Mouse (Mus musculus) right cerebral cortex, adult 2 months (tissue): ENCODE results near the gene Il10.

Source experiments
- DNase-seq, 2 experiments: peaks; one replicate each; pipeline ENCODE4 v3.0.0; 2021 to 2022; ENCODE audit warnings: low spot score in 2 of 2

Il10 gene

DNA sequence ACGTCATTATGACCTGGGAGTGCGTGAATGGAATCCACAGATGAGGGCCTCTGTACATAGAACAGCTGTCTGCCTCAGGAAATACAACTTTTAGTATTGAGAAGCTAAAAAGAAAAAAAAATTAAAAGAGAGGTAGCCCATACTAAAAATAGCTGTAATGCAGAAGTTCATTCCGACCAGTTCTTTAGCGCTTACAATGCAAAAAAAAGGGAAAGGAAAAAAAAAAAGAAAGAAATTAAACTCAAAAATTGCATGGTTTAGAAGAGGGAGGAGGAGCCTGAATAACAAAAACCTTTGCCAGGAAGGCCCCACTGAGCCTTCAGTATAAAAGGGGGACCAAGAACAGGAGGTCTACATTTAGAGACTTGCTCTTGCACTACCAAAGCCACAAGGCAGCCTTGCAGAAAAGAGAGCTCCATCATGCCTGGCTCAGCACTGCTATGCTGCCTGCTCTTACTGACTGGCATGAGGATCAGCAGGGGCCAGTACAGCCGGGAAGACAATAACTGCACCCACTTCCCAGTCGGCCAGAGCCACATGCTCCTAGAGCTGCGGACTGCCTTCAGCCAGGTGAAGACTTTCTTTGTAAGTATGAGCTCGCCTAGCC lies at the start of gene Il10:
Gene Il10 (plus strand): TSS at position 354 of the 607 bp plus-strand sequence.
- no peak for DNase-seq

DNA sequence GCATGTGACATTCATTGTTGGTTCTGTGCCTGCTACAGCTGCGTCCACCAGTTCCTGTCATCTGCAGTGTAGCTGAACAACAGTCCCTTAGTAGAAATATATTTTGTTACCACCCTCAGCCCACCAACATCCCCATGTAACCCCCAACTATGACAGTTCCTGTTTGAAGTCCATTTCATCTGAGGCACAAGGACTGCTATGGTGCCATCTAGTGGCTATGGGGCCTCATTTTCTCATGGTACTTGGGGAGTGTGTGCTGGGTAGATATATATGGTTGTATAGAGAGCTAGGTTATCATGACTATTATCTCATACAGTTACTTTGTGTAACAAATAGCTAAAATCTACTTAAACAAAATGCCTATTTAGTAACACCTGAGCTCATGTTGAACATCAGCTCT lies 40.2 kb upstream of the Il10 start:
- peak; percentile 28 to 57 for DNase-seq

DNA sequence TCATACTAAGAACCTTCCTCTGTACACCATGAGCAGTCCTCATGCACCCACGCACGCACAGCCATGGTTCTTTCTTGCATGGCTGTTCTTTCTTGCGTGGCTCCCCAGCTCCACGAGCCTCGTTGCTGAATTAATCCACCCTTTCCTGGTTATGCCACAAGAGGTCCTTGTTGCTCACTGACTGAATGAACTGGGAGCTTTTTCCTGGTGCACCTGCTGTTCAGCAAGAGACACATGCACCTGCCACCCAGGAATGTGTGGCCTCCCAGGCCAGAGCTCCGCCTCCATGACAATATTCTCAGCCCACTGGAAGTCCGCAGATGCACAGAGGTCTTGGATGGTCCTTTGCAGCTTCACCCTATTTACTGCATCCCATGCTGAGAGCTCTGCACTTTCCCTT lies 35.2 kb upstream of the Il10 start:
- DNase-seq, result peak in 1 of 2 experiments; percentile 12

DNA sequence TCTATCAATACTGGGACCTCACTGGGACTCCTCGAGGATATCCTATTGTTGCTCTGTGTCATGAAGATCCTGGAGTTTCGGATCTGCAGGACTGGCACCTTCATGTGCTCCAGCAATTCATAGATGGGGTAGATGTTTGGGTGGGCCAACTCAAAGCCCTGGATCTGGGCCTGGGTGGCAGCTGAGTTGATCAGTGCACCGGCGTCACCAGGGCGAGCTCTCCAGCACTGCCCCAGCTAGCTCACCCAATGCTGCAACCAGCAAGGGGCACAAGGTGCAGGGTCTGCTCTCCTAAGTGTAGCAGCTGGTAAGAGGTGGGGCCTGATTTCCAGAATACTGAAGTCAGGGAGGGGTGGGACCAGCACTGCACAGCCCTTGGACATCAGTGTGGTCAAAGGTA lies 32.6 kb upstream of the Il10 start:
- no peak for DNase-seq

DNA sequence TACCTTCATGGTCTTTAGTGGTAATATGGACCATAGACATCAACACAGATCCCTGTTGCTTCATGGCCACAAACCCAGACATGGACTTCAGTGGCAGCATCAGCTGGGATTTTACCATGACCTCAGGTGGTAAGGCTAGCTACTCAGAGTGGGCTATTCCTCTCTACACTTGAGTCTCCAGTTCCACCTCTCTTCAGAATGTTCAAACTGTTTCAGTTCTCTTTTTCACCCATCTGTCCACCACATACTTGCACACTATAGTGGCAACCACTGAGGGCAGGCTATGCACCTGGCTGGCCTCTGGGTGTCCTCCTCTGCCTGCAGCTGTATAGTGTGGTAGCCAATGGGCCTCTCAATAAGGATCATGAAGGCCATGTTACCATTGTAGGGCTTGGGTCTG lies 32.2 kb upstream of the Il10 start:
- DNase-seq, result no peak

DNA sequence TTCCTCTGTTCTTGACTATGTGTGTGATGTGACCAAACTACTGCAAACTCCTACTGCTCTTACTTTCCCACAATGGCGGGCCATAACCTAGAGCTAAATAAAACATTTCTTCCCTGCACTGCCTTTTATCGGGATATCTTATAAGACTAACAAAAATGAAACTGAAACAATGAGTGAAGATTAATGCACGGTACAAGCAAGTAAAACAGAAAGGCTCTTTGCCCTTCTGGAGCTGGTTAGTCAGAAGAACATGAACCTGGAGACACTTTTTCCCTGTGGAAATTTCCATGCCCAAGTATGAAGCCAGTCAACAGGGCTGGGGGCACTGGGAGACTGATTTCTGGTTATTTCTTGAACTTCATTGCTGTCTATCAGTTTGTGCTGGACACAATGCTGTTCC lies 30.3 kb upstream of the Il10 start:
- no peak for DNase-seq

GRCm38 (mm10) chr1:130990448-130990847 lies 29.2 kb upstream of the Il10 start:
- no peak for DNase-seq

DNA sequence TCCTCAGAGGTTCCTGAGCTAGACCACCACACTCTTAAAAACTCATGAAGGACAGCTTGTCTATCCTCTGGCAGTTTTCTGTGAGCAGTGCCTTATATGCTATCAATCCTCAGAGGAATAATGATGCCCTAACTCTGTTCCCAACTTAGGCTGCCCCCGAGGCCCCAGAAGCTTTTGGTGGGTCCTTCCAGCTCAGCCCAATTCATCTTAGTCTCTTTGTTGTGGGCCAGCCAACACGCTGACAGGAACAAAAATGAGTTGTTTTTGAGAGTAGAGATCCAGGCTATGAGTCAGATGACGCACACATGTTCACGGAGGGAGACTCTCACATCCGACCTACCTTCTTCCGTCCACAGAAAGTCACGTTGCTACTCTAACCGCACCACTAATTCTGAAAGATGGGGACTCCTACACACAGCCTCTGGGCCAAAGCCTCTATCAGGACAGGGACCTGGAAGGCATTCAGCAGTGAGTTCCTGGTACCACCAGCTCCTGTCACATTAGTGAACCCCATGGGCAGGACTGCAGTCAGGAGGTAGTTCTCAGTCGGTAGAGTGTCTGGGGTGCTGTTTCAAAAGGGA lies 26.0 kb upstream of the Il10 start:
- no peak for DNase-seq

DNA sequence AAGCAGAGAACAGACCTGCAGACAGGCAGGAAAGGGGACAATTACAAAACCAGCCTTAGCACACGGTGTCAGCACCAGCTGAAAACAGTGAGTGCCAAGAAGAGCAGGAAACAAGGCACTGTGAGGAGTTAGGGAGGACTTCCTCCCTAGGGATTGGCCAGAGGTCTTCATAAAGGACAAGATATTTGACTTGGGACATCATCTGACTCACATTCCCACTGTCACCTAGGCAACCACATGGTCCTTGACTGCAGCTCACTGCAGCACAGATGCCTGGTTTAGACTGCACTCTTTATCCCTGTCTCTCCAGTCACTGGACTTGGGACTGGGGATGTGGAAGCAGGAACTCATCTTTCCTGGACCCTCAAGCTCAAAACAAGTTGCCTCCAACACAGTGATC lies 24.1 kb upstream of the Il10 start:
- DNase-seq, result no peak

GRCm38 (mm10) chr1:130996356-130996755 lies 23.3 kb upstream of the Il10 start:
- DNase-seq, result no peak

DNA sequence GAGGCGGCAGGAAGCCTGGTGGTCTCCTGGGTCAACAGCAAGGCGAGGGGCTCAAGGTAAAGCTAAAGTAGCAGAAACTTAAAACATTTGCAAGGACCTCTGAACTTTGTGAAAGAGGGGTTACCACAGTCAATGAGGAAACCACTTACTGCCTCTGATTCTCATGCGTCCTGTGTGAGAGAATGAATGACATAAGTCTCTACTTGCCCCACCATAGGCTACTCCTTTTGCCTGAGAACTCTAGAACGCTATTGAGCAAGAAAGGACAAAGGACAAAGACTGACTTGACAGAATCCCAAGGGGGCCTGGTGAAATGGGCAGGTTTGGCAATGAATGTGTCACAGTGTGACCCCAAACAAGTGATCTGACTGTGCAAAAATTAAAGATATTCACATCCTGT lies 22.2 kb upstream of the Il10 start:
- DNase-seq, result no peak

DNA sequence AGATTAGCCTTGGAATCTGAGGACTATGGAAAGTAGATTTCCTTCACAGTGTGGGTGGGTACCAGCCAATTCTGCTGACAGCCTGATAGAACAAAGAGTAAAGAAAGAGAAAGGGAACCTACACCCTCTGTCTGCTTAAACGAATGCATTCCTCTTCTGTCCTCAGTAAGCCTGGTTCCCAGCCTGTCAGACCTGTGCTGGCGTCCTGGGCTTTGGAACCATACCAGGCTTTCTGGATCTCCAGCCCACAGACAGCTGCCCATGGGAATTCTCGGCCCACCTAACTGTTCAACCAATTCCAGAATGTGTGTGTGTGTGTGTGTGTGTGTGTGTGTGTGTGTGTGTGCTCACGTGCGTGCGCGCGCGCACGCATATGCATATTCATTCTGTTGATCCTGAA lies 21.3 kb upstream of the Il10 start:
- peak; percentile 13 to 18 for DNase-seq

- DNase-seq, result no peak
These were observed 19.9 kb upstream of the Il10 start for GRCm38 (mm10) chr1:130999708-131000107.

DNA sequence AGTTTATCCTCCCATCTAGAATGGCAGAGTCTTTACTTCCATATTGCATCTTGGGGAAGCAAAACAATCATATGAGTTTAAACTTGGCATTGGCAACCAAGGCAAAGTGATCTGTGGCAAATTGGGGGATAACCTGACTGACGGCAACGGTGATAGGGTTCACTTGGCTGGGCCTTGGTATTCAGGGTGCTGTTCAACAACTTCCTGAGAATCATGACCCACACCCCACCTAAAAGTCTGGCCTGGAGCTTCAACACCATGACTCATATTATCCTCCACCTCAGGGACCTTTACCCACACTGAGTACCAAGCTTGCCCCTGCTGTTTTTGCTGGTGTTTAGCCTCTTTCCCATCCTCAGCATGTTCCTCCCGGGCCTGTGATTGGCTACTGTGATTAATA lies 19.3 kb upstream of the Il10 start:
- no peak for DNase-seq

GRCm38 (mm10) chr1:131002561-131002960 lies 17.1 kb upstream of the Il10 start:
- DNase-seq, result no peak

GRCm38 (mm10) chr1:131003037-131003922 lies 16.4 kb upstream of the Il10 start:
- no peak for DNase-seq

GRCm38 (mm10) chr1:131006069-131006468 lies 13.6 kb upstream of the Il10 start:
- DNase-seq, result no peak

DNA sequence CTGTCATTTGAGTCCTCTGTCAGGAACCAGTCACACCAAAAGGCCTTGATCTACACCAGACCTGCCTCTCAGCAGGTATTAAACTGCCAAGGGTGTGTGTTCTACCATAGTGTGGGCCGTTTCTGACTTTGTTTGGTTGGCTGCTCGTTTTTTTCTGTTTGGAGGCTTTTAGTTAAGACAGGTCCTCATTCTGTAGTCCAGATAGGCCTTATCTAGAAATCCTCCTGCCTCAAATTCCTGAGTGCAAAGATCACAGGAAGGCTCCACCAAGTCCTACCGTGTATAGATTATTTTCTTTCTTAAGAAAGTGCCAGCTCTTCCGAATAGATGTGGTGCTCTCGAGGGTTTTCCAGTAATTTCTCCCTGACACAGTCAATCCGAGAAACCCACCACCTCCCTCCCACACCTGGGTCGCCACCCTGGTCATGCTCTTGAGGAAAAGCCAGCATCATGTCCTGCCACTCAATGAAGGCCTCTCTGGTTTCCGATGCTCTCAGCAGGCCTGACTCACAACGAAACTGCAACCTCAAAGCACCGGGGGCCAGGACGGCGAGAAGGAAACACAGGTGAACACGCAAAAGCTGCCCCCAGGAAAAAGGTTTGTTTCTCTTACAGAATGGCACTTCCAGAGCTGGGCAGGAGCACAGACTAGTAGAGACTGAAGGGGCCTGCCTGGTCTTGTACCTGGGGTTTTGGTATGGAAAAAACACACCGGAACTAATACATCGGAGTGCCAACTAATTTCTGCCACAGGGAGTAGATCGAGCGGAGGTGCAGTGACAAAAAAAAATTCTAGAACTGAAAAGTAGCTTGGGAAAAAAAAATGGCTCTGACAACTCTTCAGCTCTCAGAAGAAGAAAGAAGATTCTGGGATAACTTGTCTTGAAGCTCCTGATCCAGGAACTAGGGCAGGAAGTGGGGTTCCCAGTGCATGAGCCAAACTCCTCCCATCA lies 9.2 kb upstream of the Il10 start:
- no peak for DNase-seq

- no peak for DNase-seq
These were observed 7.2 kb upstream of the Il10 start for GRCm38 (mm10) chr1:131012494-131012893.

GRCm38 (mm10) chr1:131013926-131014325 lies 5.7 kb upstream of the Il10 start:
- no peak for DNase-seq

GRCm38 (mm10) chr1:131015281-131015680 lies 4.4 kb upstream of the Il10 start:
- no peak for DNase-seq

DNA sequence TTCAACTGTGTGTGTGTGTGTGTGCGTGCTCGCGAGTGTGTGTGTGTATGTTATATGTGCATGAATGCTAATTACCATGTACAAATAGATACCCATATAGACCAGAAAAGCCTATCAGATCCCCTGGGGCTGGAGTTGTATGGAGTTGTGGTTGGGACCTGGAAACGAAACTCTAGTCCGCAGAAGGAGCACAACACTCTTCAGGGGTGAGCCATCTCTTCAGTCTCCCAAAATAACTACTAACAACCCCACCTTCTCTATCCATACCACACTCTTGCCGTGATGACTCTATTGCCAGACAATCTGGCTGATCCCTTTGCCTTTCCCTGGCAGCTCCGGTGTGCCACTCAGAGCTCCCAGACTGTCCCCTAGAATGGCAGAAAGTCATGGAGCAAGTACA lies 3.8 kb upstream of the Il10 start:
- no peak for DNase-seq
